Mouse (Mus musculus): ENCODE results near the gene Trak1.

Gene Trak1

GRCm38 (mm10) chr9:121297171-121298064 lies at the start of gene Trak1:
Gene Trak1 (plus strand): TSS chr9:121297502.
- no peak for DNase-seq

- DNase-seq: peak; percentile 46
Observed at GRCm38 (mm10) chr9:121247956-121248775, 49.1 kb upstream of the Trak1 start.

- DNase-seq: no peak
Observed at GRCm38 (mm10) chr9:121249805-121250204, 47.5 kb upstream of the Trak1 start.

GRCm38 (mm10) chr9:121250854-121251253 lies 46.4 kb upstream of the Trak1 start:
- no peak for DNase-seq

- DNase-seq: no peak
Observed at GRCm38 (mm10) chr9:121253983-121254382, 43.3 kb upstream of the Trak1 start.

DNA sequence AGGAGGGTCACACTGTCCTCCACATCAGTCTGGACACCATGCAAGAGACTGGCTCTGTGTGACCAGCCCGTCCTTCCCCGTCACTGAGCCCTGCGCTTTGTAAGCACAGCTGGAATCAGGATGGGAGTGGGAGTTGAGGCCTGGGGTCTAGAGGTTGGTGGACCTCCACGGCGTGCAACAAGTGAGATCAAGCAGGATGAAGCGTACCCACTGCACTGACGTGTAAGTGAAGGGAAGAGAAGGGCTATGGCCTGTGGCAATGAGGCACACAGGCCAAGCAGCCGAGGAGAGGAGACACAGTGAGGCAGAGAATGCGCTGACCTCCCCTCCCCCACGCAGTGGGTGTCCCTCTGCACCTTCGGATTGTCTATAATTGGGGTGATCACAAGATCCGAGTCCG lies 42.5 kb upstream of the Trak1 start:
- DNase-seq: no peak

GRCm38 (mm10) chr9:121257106-121257505 lies 40.2 kb upstream of the Trak1 start:
- DNase-seq: no peak

DNA sequence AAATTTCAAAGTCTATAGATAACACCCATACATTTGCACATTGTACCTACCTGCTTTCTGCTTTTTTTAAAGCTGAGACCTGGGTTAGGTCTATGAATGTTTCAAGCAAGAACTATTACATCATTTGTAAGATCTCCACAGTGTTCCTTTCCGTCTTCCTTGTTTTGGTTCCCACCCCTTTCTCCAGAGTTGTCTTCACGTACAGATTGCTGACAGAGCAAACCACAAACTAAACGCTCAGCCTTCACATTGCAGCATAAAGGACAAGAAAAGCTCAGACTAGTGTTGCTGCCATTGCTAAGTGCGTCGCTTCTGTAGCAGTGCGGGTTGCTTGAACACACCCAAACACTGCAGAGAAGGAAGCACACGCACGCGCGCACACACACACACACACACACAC lies 32.0 kb upstream of the Trak1 start:
- no peak for DNase-seq

- DNase-seq: no peak
Observed at GRCm38 (mm10) chr9:121271149-121271548, 26.2 kb upstream of the Trak1 start.

- no peak for DNase-seq
Observed at GRCm38 (mm10) chr9:121271561-121271960, 25.7 kb upstream of the Trak1 start.

- peak; percentile 29 for DNase-seq
Observed at GRCm38 (mm10) chr9:121276745-121277117, 20.6 kb upstream of the Trak1 start.

GRCm38 (mm10) chr9:121277118-121278060 lies 19.9 kb upstream of the Trak1 start, which contains the start of gene Ulk4:
Gene Ulk4 (minus strand): TSS chr9:121277197.
- peak; percentile 95 for DNase-seq

GRCm38 (mm10) chr9:121279216-121279615 lies 18.1 kb upstream of the Trak1 start:
- DNase-seq: no peak

GRCm38 (mm10) chr9:121281891-121282290 lies 15.4 kb upstream of the Trak1 start:
- no peak for DNase-seq

DNA sequence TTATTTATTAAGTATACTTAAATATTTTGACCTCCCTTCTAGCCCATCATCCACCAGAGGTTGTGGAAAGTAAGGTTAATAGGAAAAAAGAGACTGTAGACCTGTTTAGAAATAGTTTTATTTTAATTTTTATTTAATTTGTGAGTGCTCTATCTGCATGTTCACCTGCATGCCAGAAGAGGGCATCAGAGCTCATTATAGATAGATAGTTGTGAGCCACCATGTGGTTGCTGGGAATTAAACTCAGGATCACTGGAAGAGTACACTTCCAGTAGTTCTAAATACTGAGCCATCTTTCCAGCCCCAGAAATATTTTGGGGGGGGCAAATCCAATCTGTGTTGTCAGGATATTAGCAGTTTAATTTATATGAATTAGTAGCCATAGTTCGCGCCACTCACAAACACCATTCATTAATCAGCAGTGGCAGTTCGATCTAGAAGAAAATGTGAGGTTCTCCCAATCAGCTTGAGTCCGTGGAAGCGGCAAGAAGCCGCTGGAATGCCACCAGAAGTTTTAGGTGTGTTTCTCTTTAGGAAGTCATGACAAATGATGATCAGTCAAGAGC lies 13.6 kb upstream of the Trak1 start:
- no peak for DNase-seq

DNA sequence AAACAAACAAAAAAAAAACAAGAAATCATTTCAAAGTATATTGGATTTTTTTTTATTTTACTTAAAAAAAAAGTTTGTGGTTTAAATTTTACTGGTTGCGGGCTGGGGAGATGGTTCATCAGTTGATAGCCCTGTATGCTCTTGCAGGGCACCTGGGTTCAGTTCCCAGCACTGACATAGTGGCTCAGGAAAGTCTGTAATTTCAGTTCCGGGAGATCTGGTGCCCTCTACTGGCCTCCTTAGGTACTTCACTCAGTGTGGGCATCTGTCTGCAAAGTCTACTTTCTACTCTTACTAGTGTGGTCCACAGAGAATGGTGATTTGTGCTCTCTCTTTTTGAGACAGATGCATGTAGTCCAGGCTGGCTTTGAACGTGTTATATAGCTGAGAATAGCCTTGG lies 12.9 kb upstream of the Trak1 start:
- DNase-seq: no peak

GRCm38 (mm10) chr9:121285341-121286324 lies 11.7 kb upstream of the Trak1 start:
- DNase-seq: peak; percentile 80

GRCm38 (mm10) chr9:121286325-121286901 lies 10.9 kb upstream of the Trak1 start:
- DNase-seq: no peak

GRCm38 (mm10) chr9:121291275-121291674 lies 6.0 kb upstream of the Trak1 start:
- no peak for DNase-seq

DNA sequence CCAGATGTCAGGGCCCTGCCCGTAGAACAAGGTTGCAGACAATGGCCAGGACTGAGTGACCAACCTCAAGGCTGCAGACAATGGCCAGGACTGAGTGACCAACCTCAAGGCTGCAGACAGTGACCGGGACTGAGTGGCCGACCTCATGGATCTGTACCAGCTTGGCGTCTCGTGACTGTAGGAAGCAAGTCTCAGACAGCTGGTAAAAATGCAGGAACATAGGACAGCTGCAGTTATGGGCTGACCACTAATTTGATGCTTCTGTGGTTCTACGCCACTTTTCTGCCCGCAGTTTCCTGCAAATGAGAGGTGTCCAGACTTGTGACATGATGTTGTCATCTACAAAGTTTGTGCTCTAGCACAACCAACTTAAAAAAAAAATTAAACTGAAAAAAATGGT lies 4.1 kb upstream of the Trak1 start:
- no peak for DNase-seq

- no peak for DNase-seq
Observed at GRCm38 (mm10) chr9:121295221-121295620, 2.1 kb upstream of the Trak1 start.
